Mouse (Mus musculus): ENCODE data around the gene Fam222b.
A peak's percentile ranks its signal among the peaks of the same experiment; 100 is the strongest.
"Not testable (repeated sequence)": the region's sequence is repeated elsewhere in the genome, so short reads cannot be mapped to it uniquely, and the experiment has no call there.

The Fam222b gene

GRCm38 (mm10) chr11:78179438-78179999 is 85.1 kb downstream of the Fam222b start:
- DNase-seq (ENCODE audit: low spot score in 2 of 2), result no peak

- no peak for DNase-seq (ENCODE audit: low spot score in 2 of 2)
Observed at GRCm38 (mm10) chr11:78180081-78180761, 85.8 kb downstream of the Fam222b start.

- DNase-seq (ENCODE audit: low spot score in 2 of 2), result no peak
Observed at GRCm38 (mm10) chr11:78181830-78182357, 87.4 kb downstream of the Fam222b start.

GRCm38 (mm10) chr11:78182450-78182849 is 88.0 kb downstream of the Fam222b start:
- DNase-seq (ENCODE audit: low spot score in 2 of 2), result no peak

GRCm38 (mm10) chr11:78182961-78183844 is 88.7 kb downstream of the Fam222b start, which contains the start of gene Rpl23a:
Gene Rpl23a (minus strand): TSS chr11:78183584.
- DNase-seq (ENCODE audit: low spot score in 2 of 2), result peak; percentile 83 to 85

- no peak for DNase-seq (ENCODE audit: low spot score in 2 of 2)
Observed at GRCm38 (mm10) chr11:78183884-78184514, 89.5 kb downstream of the Fam222b start.

- DNase-seq (ENCODE audit: low spot score in 2 of 2), result not testable (repeated sequence)
Observed at GRCm38 (mm10) chr11:78184702-78185101, 90.2 kb downstream of the Fam222b start.

- peak; percentile 73 for DNase-seq (ENCODE audit: low spot score in 2 of 2)
Observed at GRCm38 (mm10) chr11:78188331-78189233, 94.1 kb downstream of the Fam222b start, which contains the start of gene Rab34. Gene Rab34 (plus strand): TSS chr11:78188430.

GRCm38 (mm10) chr11:78189234-78190040 is 95.0 kb downstream of the Fam222b start:
- DNase-seq (ENCODE audit: low spot score in 2 of 2), result peak; percentile 74 to 82

- no peak for DNase-seq (ENCODE audit: low spot score in 2 of 2)
Observed at GRCm38 (mm10) chr11:78190041-78190440, 95.6 kb downstream of the Fam222b start.

- no peak for DNase-seq (ENCODE audit: low spot score in 2 of 2)
Observed at GRCm38 (mm10) chr11:78193113-78193512, 98.7 kb downstream of the Fam222b start, which contains the start of gene Proca1. Gene Proca1 (plus strand): TSS chr11:78193392.

- no peak for DNase-seq (ENCODE audit: low spot score in 2 of 2)
Observed at GRCm38 (mm10) chr11:78194411-78195100, 100.1 kb downstream of the Fam222b start.

GRCm38 (mm10) chr11:78195101-78195863 is 100.8 kb downstream of the Fam222b start:
- no peak for DNase-seq (ENCODE audit: low spot score in 2 of 2)

GRCm38 (mm10) chr11:78202372-78202771 is 107.9 kb downstream of the Fam222b start:
- no peak for DNase-seq (ENCODE audit: low spot score in 2 of 2)

- DNase-seq (ENCODE audit: low spot score in 2 of 2), result no peak
Observed at GRCm38 (mm10) chr11:78204287-78204686, 109.8 kb downstream of the Fam222b start.

- DNase-seq (ENCODE audit: low spot score in 2 of 2), result no peak
Observed at GRCm38 (mm10) chr11:78205361-78206206, 111.1 kb downstream of the Fam222b start.

Data from frontal cortex, postnatal 14 days (tissue).